Mouse (Mus musculus) liver (tissue): ENCODE results near the gene Pcsk6.

Experiments used
- DNase-seq: peaks from one replicate; pipeline ENCODE4 v3.0.0-alpha.2; 2020; ENCODE audit warnings: mixed read lengths

Pcsk6 gene

GRCm38 (mm10) chr7:66058703-66059102 is 197.2 kb downstream of the Pcsk6 start, which contains the start of gene Snrpa1:
Snrpa1 (plus strand) TSS chr7:66059003.
- DNase-seq: no peak

- peak; percentile 88 for DNase-seq
Measured at GRCm38 (mm10) chr7:66060066-66060956, 198.8 kb downstream of the Pcsk6 start.

- DNase-seq: no peak
Measured at GRCm38 (mm10) chr7:66061057-66061456, 199.5 kb downstream of the Pcsk6 start.

- DNase-seq: no peak
Measured at GRCm38 (mm10) chr7:66076411-66076810, 214.9 kb downstream of the Pcsk6 start.

- peak; percentile 96 for DNase-seq
Measured at GRCm38 (mm10) chr7:66079364-66080230, 218.1 kb downstream of the Pcsk6 start, which contains the start of gene Selenos. Selenos (plus strand) TSS chr7:66079649.

GRCm38 (mm10) chr7:66080231-66080613 is 218.7 kb downstream of the Pcsk6 start:
- DNase-seq: no peak

GRCm38 (mm10) chr7:66083757-66084156 is 222.2 kb downstream of the Pcsk6 start:
- no peak for DNase-seq

GRCm38 (mm10) chr7:66084546-66084945 is 223.0 kb downstream of the Pcsk6 start:
- DNase-seq: no peak

- no peak for DNase-seq
Measured at GRCm38 (mm10) chr7:66087652-66088051, 226.1 kb downstream of the Pcsk6 start.

GRCm38 (mm10) chr7:66088077-66088476 is 226.5 kb downstream of the Pcsk6 start:
- DNase-seq: no peak

- no peak for DNase-seq
Measured at GRCm38 (mm10) chr7:66090676-66091190, 229.2 kb downstream of the Pcsk6 start.

GRCm38 (mm10) chr7:66091553-66091952 is 230.0 kb downstream of the Pcsk6 start:
- no peak for DNase-seq

- no peak for DNase-seq
Measured at GRCm38 (mm10) chr7:66092656-66093055, 231.1 kb downstream of the Pcsk6 start.

GRCm38 (mm10) chr7:66094141-66094540 is 232.6 kb downstream of the Pcsk6 start:
- DNase-seq: no peak

GRCm38 (mm10) chr7:66098803-66099202 is 237.3 kb downstream of the Pcsk6 start:
- no peak for DNase-seq
